Mouse (Mus musculus): ENCODE data around the gene Capn8.

DNA sequence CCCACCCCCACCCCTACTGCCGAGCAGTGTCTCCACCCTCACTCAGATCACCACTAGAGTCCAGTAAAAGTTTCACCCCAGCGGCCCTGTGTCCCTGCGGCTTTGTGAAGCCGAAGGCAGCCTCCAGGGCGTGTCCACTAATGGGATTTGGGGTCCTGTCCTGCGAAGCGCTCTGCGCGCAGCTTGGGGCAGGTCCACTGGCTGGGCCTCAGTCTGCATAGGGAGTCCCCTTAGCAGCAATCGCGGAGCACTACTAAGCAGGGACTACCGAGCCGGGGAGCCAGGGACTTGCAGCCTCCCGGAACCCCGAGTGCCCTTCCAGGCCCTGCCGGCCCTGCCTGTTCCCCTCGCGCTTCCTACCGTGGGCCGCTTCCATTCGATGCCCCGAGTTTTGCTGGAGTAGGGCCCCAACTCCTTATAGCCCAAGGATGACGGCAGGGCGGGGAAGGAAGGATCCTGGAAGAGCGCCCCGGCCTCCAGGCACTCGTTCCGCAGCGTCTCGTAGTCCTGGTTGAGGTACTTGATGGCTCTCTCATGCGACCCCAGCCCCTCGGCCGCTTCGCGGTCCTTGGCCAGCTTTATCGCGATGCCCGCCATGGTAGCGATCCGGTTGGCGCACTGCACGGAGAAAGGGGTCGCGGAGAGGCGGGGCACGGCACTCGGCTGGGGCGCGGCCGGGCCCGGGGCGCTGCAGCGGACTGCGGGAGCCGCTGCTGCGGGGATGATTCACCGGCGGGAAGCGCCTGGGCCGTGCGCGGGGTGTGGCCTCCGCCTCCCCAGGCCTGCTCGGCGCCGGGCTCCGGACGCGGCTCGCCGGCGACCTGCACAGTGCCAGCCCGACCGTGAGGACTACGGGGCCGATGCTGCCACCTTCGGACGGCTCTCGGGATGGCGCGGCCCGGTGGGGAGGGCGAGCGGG lies 47.8 kb upstream of the Capn8 start, which contains the start of gene Capn2:
- no peak for TF ChIP-seq CTCF (conservative IDR thresholded peaks at IDR 0.05; ENCODE audit: low read length)
- no peak for TF ChIP-seq NANOG (IDR thresholded peaks at IDR 0.05; ENCODE audit: borderline replicate concordance, low read length)
- TF ChIP-seq POU5F1 (IDR thresholded peaks at IDR 0.05; ENCODE audit: borderline replicate concordance, low read length): no peak
